Mouse (Mus musculus): ENCODE data around the gene Sla2. TPM values are rescaled to one million over a fixed set of nuclear protein-coding genes. Genes with fewer than 3 reads are reported as not detected.
"Not testable (repeated sequence)": the region's sequence is repeated elsewhere in the genome, so short reads cannot be mapped to it uniquely, and the experiment has no call there.

The Sla2 gene
- total RNA-seq, 2 experiments from 2014 or later: 1.7 TPM; not detected in 1

GRCm38 (mm10) chr2:156903367-156903766 is 16.4 kb upstream of the Sla2 start:
- ATAC-seq (replicated peaks; ENCODE audit: low FRiP score, poor library complexity, severe bottlenecking): no peak

DNA sequence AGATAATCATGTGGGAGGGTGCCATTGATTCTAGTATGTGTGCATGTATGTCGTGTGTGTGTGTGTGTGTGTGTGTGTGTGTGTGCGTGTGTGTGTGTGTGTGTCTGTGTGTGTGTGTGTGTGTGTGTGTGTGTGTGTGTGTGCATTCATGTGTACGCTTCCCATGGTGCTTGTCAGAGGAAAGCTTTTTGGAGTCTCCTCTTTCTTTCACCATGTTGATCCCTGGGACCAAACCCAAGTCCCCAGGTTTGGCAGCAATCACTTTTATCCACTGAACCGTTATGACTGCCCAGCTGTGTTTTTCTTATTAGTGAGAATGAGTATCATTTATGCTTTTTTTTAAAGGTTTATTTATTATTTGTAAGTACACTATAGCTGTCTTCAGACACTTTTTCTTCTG is 15.4 kb upstream of the Sla2 start:
- not testable (repeated sequence) for ATAC-seq (replicated peaks; ENCODE audit: low FRiP score, poor library complexity, severe bottlenecking)

GRCm38 (mm10) chr2:156901883-156902282 is 14.9 kb upstream of the Sla2 start:
- ATAC-seq (replicated peaks; ENCODE audit: low FRiP score, poor library complexity, severe bottlenecking): no peak

GRCm38 (mm10) chr2:156901344-156901743 is 14.4 kb upstream of the Sla2 start:
- ATAC-seq (replicated peaks; ENCODE audit: low FRiP score, poor library complexity, severe bottlenecking): no peak

GRCm38 (mm10) chr2:156899184-156899583 is 12.2 kb upstream of the Sla2 start:
- ATAC-seq (replicated peaks; ENCODE audit: low FRiP score, poor library complexity, severe bottlenecking): no peak

GRCm38 (mm10) chr2:156898374-156898773 is 11.4 kb upstream of the Sla2 start:
- no peak for ATAC-seq (replicated peaks; ENCODE audit: low FRiP score, poor library complexity, severe bottlenecking)

DNA sequence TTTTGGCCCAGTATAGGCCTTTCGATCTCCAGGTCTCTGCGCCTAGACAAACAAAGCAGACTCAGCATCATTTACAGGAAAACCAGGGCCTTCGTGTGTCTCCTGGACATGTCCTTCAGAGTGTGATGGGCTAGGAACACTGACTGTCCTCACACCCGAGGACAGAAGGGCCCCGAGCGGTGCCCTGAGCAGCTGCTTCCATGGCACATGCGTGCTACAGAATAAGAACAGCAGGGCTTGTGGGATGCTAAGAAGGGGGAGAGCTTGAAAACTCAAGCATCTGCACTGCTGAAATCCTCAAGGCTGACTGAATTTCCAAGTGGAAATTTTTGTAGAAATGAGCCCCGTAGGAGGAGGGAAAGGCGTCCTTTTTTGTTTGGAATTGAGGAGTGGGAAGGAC is 10.0 kb upstream of the Sla2 start:
- no peak for ATAC-seq (replicated peaks; ENCODE audit: low FRiP score, poor library complexity, severe bottlenecking)

DNA sequence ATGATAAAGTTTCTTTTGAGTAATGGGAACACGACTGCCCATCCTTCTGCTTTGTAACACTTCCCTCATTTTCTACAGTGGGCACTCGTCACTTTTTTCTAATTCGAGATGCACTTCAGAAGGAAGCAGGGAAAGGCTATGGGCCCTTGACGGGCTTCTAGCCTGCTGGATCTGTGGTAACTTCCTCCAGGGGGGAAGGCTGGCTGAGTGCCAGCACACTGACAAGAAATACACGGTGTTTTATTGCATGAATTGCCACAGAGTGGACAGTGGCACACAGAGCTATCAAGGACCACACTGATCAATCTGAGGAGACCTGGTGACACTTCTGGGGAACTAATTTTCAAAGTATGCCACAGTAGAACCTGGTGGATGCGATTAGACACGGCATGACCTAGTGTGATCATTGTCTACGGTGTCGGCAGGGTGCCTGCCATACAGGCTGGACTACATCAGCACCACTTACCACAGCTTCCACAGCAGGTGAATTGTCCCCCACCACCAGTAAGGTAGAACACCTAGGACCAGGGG is 9.5 kb upstream of the Sla2 start:
- no peak for ATAC-seq (replicated peaks; ENCODE audit: low FRiP score, poor library complexity, severe bottlenecking)

- no peak for ATAC-seq (replicated peaks; ENCODE audit: low FRiP score, poor library complexity, severe bottlenecking)
These were observed 7.7 kb upstream of the Sla2 start for GRCm38 (mm10) chr2:156894496-156895265.

- no peak for ATAC-seq (replicated peaks; ENCODE audit: low FRiP score, poor library complexity, severe bottlenecking)
These were observed 5.8 kb upstream of the Sla2 start for GRCm38 (mm10) chr2:156892821-156893220.

- no peak for ATAC-seq (replicated peaks; ENCODE audit: low FRiP score, poor library complexity, severe bottlenecking)
These were observed 5.2 kb upstream of the Sla2 start for GRCm38 (mm10) chr2:156892240-156892639.

DNA sequence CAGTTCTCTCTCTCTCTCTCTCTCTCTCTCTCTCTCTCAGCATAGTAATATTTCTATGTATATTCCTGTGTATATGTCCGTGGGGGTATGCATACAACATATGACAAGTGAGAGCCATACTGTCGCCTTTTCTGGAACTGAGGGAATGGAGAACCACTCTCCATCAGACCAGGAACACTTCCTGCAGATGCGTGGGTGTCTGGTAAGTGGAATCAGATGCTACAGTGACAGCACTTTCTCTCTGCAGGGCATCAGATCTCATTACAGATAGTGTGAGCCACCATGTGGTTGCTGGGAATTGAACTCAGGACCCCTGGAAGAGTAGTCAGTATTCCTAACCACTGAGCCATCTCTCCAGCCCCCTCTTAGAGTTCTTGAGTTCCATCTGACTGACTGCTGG is 1.5 kb upstream of the Sla2 start:
- no peak for ATAC-seq (replicated peaks; ENCODE audit: low FRiP score, poor library complexity, severe bottlenecking)

DNA sequence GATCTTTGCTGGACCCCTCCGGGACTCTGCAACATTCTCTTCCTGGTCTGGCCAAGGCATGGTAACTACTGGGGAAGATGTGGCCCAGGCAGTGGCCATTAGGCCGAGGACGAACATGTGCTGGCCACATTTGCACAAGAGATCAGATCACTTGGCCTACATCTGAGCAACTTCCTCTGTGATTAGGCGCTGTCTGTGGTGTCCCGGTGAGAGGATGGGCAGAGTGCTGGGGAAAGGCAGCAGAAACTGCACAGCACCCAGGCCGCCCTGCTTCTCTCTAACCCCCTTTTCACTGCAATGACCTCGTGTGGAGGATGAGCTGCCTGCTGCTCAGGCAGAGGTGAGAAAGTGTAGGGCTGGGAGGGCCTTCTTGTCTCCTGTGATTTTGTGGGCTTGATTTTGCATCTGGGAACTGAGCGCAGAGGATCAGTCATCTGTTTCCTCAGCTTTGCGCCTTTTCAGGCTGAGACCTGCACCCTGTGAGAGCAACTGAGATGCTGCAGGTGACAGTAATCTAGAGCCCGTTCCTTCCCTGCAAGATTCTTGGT is 834 bp downstream of the Sla2 start:
- ATAC-seq (replicated peaks; ENCODE audit: low FRiP score, poor library complexity, severe bottlenecking): no peak

DNA sequence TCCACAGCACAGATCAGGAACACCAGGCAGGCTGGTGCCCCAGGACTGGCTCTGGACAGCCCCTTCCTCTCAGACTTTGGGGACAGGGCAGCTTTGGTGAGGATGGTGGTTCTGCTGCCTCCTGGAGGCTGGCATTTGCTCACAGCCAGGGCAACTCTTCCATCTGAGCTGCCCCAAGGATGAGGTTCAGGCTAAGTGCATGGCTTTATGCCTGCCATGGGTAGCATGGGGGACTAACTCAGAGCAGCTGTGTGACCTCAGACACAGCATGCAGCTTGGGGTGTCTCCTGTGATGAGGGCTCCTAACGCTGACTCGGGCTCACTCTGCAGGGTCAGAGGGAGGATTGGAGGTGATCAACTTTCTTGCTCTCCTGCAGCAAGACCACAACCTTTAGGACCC is 1.3 kb downstream of the Sla2 start:
- ATAC-seq (replicated peaks; ENCODE audit: low FRiP score, poor library complexity, severe bottlenecking): not testable (repeated sequence)

- no peak for ATAC-seq (replicated peaks; ENCODE audit: low FRiP score, poor library complexity, severe bottlenecking)
These were observed 2.4 kb downstream of the Sla2 start for GRCm38 (mm10) chr2:156884396-156885211.

DNA sequence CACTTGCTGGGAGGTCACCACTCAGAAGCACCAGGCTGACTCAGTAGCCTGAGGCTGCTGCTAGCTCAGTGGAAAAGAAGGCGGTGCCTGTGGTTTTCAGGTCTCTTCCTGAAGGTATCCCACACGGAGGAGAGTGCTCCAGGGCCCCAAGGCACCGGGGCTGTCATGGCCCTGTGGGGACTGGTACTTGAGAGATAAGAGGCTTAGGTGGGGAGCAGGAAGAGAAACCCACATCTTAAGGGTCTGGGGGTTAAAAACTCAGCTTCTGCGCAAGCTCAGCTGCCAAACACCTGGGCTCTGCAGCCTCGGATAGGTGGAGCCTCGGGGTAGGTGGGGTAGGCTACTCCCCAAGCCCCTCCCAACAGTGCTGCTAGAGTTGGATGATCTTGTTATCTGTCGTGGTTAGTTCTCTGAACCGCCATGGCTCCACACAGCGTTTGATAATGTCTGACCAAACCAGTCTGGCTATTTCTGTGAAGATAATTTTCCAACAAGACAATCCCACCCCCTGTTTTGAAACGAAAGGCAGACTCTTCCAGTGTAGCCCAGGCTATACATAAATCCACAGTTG is 4.5 kb downstream of the Sla2 start:
- ATAC-seq (replicated peaks; ENCODE audit: low FRiP score, poor library complexity, severe bottlenecking): peak; percentile 82

GRCm38 (mm10) chr2:156879541-156879940 is 7.5 kb downstream of the Sla2 start:
- ATAC-seq (replicated peaks; ENCODE audit: low FRiP score, poor library complexity, severe bottlenecking): no peak

- no peak for ATAC-seq (replicated peaks; ENCODE audit: low FRiP score, poor library complexity, severe bottlenecking)
These were observed 9.3 kb downstream of the Sla2 start for GRCm38 (mm10) chr2:156877726-156878125.

DNA sequence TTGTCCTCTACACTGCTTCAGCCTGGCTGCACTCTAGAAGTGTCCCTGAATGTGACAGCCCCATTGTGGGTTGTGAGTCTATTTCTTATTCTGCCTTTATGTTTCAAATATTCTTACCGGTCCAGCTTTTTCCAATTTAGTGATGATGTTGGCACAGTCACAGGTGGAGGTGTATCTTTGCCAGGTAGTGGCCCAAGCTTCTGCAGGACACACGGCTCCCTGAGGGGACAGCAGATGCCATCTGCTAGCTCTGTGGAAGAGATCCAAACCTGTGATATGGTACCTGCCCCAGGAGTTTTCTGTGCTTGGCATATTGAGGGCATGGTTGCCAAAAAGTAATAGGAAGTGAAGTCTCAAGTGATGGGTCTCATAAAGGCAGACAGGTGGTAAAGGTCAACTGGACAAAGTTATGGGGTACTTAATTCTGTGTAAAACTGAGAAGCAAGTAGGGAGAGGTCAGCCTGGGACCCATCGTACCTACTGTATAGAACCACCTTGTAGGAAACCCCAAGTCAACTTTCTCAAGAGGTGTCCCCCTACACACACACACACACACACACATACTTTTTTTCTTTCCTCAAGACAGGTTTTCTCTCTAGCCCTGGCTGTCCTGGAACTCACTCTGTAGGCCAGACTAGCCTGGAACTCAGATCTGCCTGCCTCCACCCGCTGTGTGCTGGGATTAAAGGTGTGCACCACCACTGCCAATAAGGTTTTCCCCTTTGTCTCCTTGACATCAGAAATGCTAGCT is 12.1 kb downstream of the Sla2 start:
- no peak for ATAC-seq (replicated peaks; ENCODE audit: low FRiP score, poor library complexity, severe bottlenecking)

Measured in erythroblast, adult 5-6 weeks (primary cell).